Mouse (Mus musculus) lung, embryonic 15.5 days (tissue): ENCODE data around the gene Elfn2. TPM values are rescaled to one million over a fixed set of nuclear protein-coding genes. Genes with fewer than 3 reads are reported as not detected.

Experiments
- ATAC-seq: fragments of 200-750 bp; cut with Nextera tagmentation; 2 replicates; pipeline ENCODE4 v1.8.0; 2017; ENCODE audit warnings: moderate number of reproducible peaks, borderline replicate concordance; ENCODE audit not compliant: low FRiP score, low TSS enrichment; ENCODE audit errors: extremely low read depth
- H3K27ac ChIP-seq: fragments of 300-500 bp; sonication (generic); 2 replicates; pipeline ENCODE4 v1.5.1; 2015; ENCODE audit warnings: moderate library complexity, mild to moderate bottlenecking, inconsistent platforms
- H3K27me3 ChIP-seq: fragments of 300-500 bp; sonication (generic); 2 replicates; pipeline ENCODE4 v1.6.1; 2015; ENCODE audit warnings: inconsistent platforms
- H3K36me3 ChIP-seq: fragments of 300-500 bp; sonication (generic); 2 replicates; pipeline ENCODE4 v1.6.1; 2015; ENCODE audit warnings: inconsistent platforms
- H3K4me1 ChIP-seq: fragments of 300-500 bp; sonication (generic); 2 replicates; pipeline ENCODE4 v1.6.1; 2015; ENCODE audit warnings: inconsistent platforms
- H3K4me2 ChIP-seq: fragments of 300-500 bp; sonication (generic); 2 replicates; pipeline ENCODE4 v1.6.1; 2015; ENCODE audit warnings: inconsistent platforms, mild to moderate bottlenecking, moderate library complexity
- H3K4me3 ChIP-seq: fragments of 300-500 bp; sonication (generic); 2 replicates; pipeline ENCODE4 v1.5.1; 2015; ENCODE audit warnings: mild to moderate bottlenecking, inconsistent platforms
- H3K9ac ChIP-seq: fragments of 300-500 bp; sonication (generic); 2 replicates; pipeline ENCODE4 v1.6.1; 2015; ENCODE audit warnings: inconsistent platforms
- H3K9me3 ChIP-seq: fragments of 300-500 bp; sonication (generic); 2 replicates; pipeline ENCODE4 v1.6.1; 2016; ENCODE audit warnings: inconsistent platforms
- WGBS: fragments of 180-500 bp; shearing (Covaris S2); methylation state at CpG from one replicate; pipeline ENCODE4 v1.1.7; 2015; 5-methylcytosine and 5-hydroxymethylcytosine counted together
- polyA plus RNA-seq: library from polyadenylated mRNA; unstranded; fragments of >200 nt; fragmentation: Nextera tagmentation; extraction: Ambion mirVana; gene quantifications from 2 replicates; pipeline ENCODE4 v1.2.1, GENCODE M21; 2015

Elfn2 gene
- polyA plus RNA-seq, 1 experiment from 2014 or later = 0.06 TPM

DNA sequence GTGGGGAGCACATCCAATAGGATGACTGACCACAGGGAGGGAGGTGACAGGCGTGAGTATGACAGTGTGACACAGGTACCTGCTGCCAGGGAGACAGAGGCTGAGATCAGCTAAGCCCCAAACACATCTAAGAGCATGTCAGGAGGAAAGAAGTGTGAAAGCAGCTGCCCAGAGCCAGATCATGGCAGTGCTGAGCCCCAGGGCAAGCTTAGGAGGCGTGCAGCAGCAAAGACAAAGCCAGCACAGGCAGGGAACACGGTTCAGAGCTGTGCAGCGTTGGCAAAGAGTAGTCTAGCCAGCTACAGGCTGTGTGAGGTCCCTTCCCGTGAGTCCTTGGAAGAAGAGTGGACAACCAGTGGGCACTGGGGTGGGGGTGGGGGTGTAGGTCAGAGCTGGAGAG, 40.9 kb downstream of the Elfn2 start:
- Histone ChIP-seq H3K27ac (no peak overlapping the region), H3K4me1 (no peaks in the 10 kb centered on the region; the same call in 1 of the 2 replicates), H3K9ac (no peak overlapping the region), H3K36me3 (no peaks in the 10 kb centered on the region), H3K9me3 (no peaks in the 10 kb centered on the region), H3K4me2 (no peak overlapping the region), H3K27me3 (peaks cover 29% of the 10 kb centered on the region), H3K4me3 (no peak overlapping the region)
- ATAC-seq = no peak
- WGBS = 44% methylated on average over 5 of the region's 5 CpGs

DNA sequence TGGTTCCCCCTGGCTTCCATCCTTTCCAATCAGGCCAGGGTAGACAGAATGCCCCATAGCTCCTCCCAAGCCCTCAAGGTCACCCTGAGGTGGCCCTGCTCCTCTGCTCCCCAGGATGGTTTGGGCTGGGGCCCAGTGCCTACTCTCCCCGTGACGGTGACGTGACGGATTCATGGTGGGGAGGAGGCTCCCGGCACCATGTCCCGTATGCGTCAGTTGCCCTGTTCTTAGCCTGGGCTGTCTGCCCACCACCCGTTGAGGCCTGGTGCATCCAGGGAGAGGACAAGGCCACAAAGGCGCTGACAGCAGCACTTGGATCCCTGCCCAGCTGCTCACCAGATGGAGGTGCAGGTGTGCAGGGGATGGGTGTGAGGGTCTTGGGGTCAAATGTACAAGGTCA, 41.6 kb downstream of the Elfn2 start:
- no peak overlapping the region for H3K4me3 ChIP-seq
- no peak overlapping the region for H3K27ac ChIP-seq
- H3K4me1 ChIP-seq = peaks cover 4% of the 10 kb centered on the region; the same call in 1 of the 2 replicates
- WGBS = 67% methylated on average over 9 of the region's 9 CpGs
- no peak for ATAC-seq
- no peak overlapping the region for H3K9ac ChIP-seq
- no peaks in the 10 kb centered on the region for H3K36me3 ChIP-seq
- no peaks in the 10 kb centered on the region for H3K9me3 ChIP-seq
- peaks cover 36% of the 10 kb centered on the region for H3K27me3 ChIP-seq
- no peak overlapping the region for H3K4me2 ChIP-seq

DNA sequence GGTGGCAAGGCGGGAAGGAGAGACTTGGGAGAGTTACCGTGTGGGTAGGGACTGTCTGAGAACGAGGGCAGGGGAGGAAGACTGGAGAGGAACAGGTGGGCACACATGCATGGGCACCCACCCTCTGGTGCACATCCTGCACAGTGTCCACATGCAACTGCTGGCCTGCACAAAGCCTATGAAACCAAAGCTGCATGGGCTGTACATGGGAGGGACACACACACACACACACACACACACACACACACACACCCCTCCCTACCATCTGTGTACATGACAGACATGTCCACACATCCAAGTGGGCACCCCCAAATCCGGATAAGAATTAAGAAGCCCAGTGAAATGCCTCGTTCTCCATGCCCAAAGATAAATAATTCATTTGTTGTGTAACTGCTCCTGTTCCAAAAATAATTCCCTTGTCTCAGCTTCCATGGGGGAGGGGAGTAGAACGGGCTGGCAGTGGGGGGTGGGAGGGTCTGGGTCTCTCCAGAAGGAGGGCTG, 43.6 kb downstream of the Elfn2 start:
- no peak overlapping the region for H3K27ac ChIP-seq
- H3K36me3 ChIP-seq = no peaks in the 10 kb centered on the region
- ATAC-seq = no peak
- H3K9me3 ChIP-seq = no peaks in the 10 kb centered on the region
- H3K9ac ChIP-seq = no peak overlapping the region
- no peak overlapping the region for H3K4me3 ChIP-seq
- no peak overlapping the region for H3K4me2 ChIP-seq
- peaks cover 14% of the 10 kb centered on the region for H3K4me1 ChIP-seq
- WGBS = 47% methylated on average over 6 of the region's 6 CpGs
- peaks cover 50% of the 10 kb centered on the region for H3K27me3 ChIP-seq

DNA sequence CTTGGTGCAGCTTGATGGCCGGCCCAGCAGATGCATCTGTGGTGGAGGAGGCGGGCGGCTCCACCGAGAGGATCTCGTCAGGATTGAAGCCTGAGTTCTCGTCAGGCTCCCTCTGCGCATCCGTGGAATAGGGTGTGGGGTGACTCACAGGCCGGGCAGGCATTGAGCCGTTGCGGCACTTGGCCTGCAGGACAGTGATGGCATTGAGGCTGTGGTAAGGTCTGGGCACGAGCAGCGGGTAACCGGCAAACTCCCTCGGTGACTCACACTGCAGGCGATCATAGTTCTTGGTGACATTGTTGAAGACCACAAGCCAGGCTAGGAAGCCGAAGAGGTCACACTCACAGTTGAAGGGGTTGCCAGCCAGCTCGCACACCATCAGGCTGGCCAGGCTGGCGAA, 45.1 kb downstream of the Elfn2 start:
- Histone ChIP-seq H3K36me3 (no peaks in the 10 kb centered on the region), H3K9ac (no peak overlapping the region), H3K4me2 (no peak overlapping the region), H3K4me1 (peaks cover 23% of the 10 kb centered on the region), H3K4me3 (no peak overlapping the region), H3K9me3 (no peaks in the 10 kb centered on the region), H3K27ac (no peak overlapping the region), H3K27me3 (peaks cover 50% of the 10 kb centered on the region)
- no peak for ATAC-seq
- 66% methylated on average over 19 of the region's 19 CpGs for WGBS

GRCm38 (mm10) chr15:78670341-78670740, 48.2 kb downstream of the Elfn2 start:
- H3K4me3 ChIP-seq = no peak overlapping the region
- no peaks in the 10 kb centered on the region for H3K9me3 ChIP-seq
- ATAC-seq = 0 out of 2 replicates have a peak, but pooled peaks have one; percentile 24
- H3K9ac ChIP-seq = no peak overlapping the region
- no peak overlapping the region for H3K4me2 ChIP-seq
- H3K36me3 ChIP-seq = no peaks in the 10 kb centered on the region
- WGBS = 31% methylated on average over 5 of the region's 5 CpGs
- H3K27me3 ChIP-seq = peaks cover 44% of the 10 kb centered on the region
- peaks cover 23% of the 10 kb centered on the region for H3K4me1 ChIP-seq
- H3K27ac ChIP-seq = peak overlapping the region; percentile 31; the same call in 1 of the 2 replicates

- 24% methylated on average over 10 of the region's 10 CpGs for WGBS
- Histone ChIP-seq H3K4me3 (no peak overlapping the region), H3K4me2 (no peak overlapping the region), H3K27ac (peak overlapping the region; percentile 31; the same call in 1 of the 2 replicates), H3K9me3 (no peaks in the 10 kb centered on the region), H3K36me3 (no peaks in the 10 kb centered on the region), H3K9ac (no peak overlapping the region), H3K4me1 (peaks cover 26% of the 10 kb centered on the region), H3K27me3 (peaks cover 37% of the 10 kb centered on the region)
- peak; percentile 47 for ATAC-seq
Observed at GRCm38 (mm10) chr15:78669221-78669871, 49.2 kb downstream of the Elfn2 start.

- Histone ChIP-seq H3K4me2 (no peak overlapping the region), H3K36me3 (no peaks in the 10 kb centered on the region), H3K4me1 (peaks cover 7% of the 10 kb centered on the region), H3K27ac (no peak overlapping the region), H3K4me3 (no peak overlapping the region), H3K9me3 (no peaks in the 10 kb centered on the region), H3K27me3 (no peaks in the 10 kb centered on the region), H3K9ac (no peak overlapping the region)
- 29% methylated on average over 5 of the region's 5 CpGs for WGBS
- ATAC-seq = peak; percentile 79
Observed at GRCm38 (mm10) chr15:78664268-78664667, 54.3 kb downstream of the Elfn2 start.

- no peak overlapping the region for H3K4me3 ChIP-seq
- no peak overlapping the region for H3K4me2 ChIP-seq
- H3K27ac ChIP-seq = no peak overlapping the region
- no peak overlapping the region for H3K9ac ChIP-seq
- no peaks in the 10 kb centered on the region for H3K36me3 ChIP-seq
- no peak for ATAC-seq
- H3K4me1 ChIP-seq = no peaks in the 10 kb centered on the region
- H3K27me3 ChIP-seq = no peaks in the 10 kb centered on the region
- WGBS = 28% methylated on average over 4 of the region's 4 CpGs
- no peaks in the 10 kb centered on the region for H3K9me3 ChIP-seq
Observed at GRCm38 (mm10) chr15:78651169-78651568, 67.4 kb downstream of the Elfn2 start.

DNA sequence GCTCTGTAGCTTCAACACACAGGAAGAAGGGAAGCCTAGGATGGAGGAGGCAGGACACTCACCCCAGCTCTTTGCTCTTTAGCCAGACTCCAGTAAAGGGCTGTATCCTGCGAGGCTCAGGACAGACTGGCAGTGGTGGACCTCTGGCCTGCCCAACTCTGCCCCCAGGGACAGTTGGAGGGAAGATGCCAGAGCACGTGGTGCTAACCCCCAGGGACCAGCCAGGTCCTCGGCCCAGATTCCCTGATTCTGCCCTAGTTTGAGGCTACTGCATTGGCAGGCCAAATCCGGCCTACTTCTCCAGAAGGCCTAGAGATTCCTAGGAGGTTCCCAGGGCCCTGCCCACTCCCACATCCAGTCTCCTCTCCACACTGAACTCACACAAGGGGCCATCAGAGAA, 70.8 kb downstream of the Elfn2 start:
- Histone ChIP-seq H3K36me3 (no peaks in the 10 kb centered on the region), H3K4me1 (no peaks in the 10 kb centered on the region), H3K4me2 (no peak overlapping the region), H3K9ac (no peak overlapping the region), H3K4me3 (no peak overlapping the region), H3K9me3 (no peaks in the 10 kb centered on the region), H3K27ac (no peak overlapping the region), H3K27me3 (peaks cover 5% of the 10 kb centered on the region)
- no peak for ATAC-seq
- WGBS = 70% methylated on average over 4 of the region's 4 CpGs

GRCm38 (mm10) chr15:78644606-78645005, 74.0 kb downstream of the Elfn2 start:
- Histone ChIP-seq H3K27ac (no peak overlapping the region), H3K4me2 (no peak overlapping the region), H3K4me3 (no peak overlapping the region), H3K9me3 (no peaks in the 10 kb centered on the region), H3K36me3 (no peaks in the 10 kb centered on the region), H3K9ac (no peak overlapping the region), H3K27me3 (peaks cover 5% of the 10 kb centered on the region), H3K4me1 (no peaks in the 10 kb centered on the region)
- 51% methylated on average over 8 of the region's 8 CpGs for WGBS
- no peak for ATAC-seq

DNA sequence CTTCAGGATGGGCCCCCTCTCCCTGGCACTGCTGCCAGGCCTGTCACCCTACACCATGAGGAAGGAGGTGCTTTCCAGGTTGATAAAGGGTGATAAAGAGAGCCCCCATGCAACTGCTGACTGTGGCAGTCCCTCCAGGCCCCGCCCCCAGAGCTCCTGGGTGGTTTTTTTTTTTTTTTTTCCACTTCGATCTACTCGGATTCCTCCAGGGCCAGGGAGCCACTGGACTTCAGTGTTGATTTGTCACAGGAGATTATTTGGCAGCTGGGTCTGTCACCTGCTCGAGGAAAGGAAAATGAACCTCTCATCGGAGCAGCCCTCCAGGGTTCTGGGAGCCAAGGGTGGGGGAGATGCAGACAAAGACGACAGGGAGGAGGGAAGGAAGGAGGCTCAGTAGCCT, 74.9 kb downstream of the Elfn2 start:
- Histone ChIP-seq H3K4me2 (no peak overlapping the region), H3K4me3 (no peak overlapping the region), H3K4me1 (peaks cover 2% of the 10 kb centered on the region; the same call in 1 of the 2 replicates), H3K9me3 (no peaks in the 10 kb centered on the region), H3K36me3 (no peaks in the 10 kb centered on the region), H3K9ac (no peak overlapping the region), H3K27me3 (peaks cover 5% of the 10 kb centered on the region), H3K27ac (no peak overlapping the region)
- ATAC-seq = no peak
- WGBS = 19% methylated on average over 6 of the region's 6 CpGs

DNA sequence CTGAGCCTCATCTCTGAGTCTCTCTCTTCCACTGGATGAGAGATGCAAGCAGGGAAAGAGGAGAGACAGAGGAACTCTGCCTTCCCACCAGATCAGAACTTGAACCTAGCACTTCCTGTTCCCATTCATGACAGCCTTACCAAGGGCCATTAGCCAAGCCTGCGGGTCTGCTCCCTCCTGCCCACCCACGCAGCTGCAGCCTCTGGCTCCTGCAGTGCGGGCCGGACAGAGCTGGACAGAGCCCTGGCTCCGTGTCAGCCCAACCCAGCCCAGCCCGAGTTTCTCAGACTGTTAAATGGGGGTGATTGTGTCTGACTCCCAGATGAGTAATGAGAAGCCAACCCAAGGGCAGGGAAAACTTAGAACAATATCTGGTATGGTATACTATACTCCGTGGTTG, 83.3 kb downstream of the Elfn2 start:
- no peak overlapping the region for H3K27ac ChIP-seq
- H3K4me2 ChIP-seq = no peak overlapping the region
- peaks cover 25% of the 10 kb centered on the region for H3K4me1 ChIP-seq
- H3K9me3 ChIP-seq = no peaks in the 10 kb centered on the region
- H3K36me3 ChIP-seq = no peaks in the 10 kb centered on the region
- no peak overlapping the region for H3K4me3 ChIP-seq
- peak; percentile 63; the same call in 1 of the 2 replicates for ATAC-seq
- H3K9ac ChIP-seq = no peak overlapping the region
- H3K27me3 ChIP-seq = no peaks in the 10 kb centered on the region; the same call in 1 of the 2 replicates
- WGBS = 19% methylated on average over 7 of the region's 7 CpGs
